Mouse (Mus musculus) neutrophil, adult 5-6 weeks (primary cell): Measurements from ENCODE around the gene Lima1. TPM values are rescaled to one million over a fixed set of nuclear protein-coding genes. Genes with fewer than 3 reads are reported as not detected.

Source experiments
- ATAC-seq: fragments of 151-379, 151-347 bp; 2 replicates; pipeline ENCODE4 v1.8.0; 2017; ENCODE audit warnings: mild to moderate bottlenecking, moderate TSS enrichment; ENCODE audit not compliant: insufficient number of reproducible peaks, poor library complexity, low FRiP score, severe bottlenecking; ENCODE audit errors: extremely low read depth
- total RNA-seq: library from RNA; stranded (forward); fragments of 200-1000 nt; gene quantifications from 2 replicates; pipeline ENCODE4 v1.2.3, GENCODE M21; 2017

Gene Lima1
- total RNA-seq, 1 experiment from 2014 or later = 2.1 TPM

GRCm38 (mm10) chr15:99817343-99818235 lies 57.7 kb downstream of the Lima1 start:
- ATAC-seq = no peak

GRCm38 (mm10) chr15:99815999-99816398 lies 59.3 kb downstream of the Lima1 start:
- ATAC-seq = no peak

GRCm38 (mm10) chr15:99814554-99815260 lies 60.5 kb downstream of the Lima1 start:
- ATAC-seq = 0 out of 2 replicates have a peak, but pooled peaks have one; percentile 34

- no peak for ATAC-seq
Measured at GRCm38 (mm10) chr15:99813639-99814038, 61.6 kb downstream of the Lima1 start.

- no peak for ATAC-seq
Measured at GRCm38 (mm10) chr15:99812097-99812496, 63.2 kb downstream of the Lima1 start.

- ATAC-seq = no peak
Measured at GRCm38 (mm10) chr15:99807776-99808735, 67.2 kb downstream of the Lima1 start.

- no peak for ATAC-seq
Measured at GRCm38 (mm10) chr15:99806171-99806570, 69.1 kb downstream of the Lima1 start.

- no peak for ATAC-seq
Measured at GRCm38 (mm10) chr15:99805673-99806072, 69.6 kb downstream of the Lima1 start.

GRCm38 (mm10) chr15:99803186-99803644 lies 72.0 kb downstream of the Lima1 start:
- ATAC-seq = peak; percentile 63

GRCm38 (mm10) chr15:99801885-99802572 lies 73.2 kb downstream of the Lima1 start:
- ATAC-seq = no peak

GRCm38 (mm10) chr15:99799706-99800105 lies 75.5 kb downstream of the Lima1 start:
- no peak for ATAC-seq

- no peak for ATAC-seq
Measured at GRCm38 (mm10) chr15:99797898-99798297, 77.4 kb downstream of the Lima1 start.

GRCm38 (mm10) chr15:99796735-99797134 lies 78.5 kb downstream of the Lima1 start:
- no peak for ATAC-seq

- no peak for ATAC-seq
Measured at GRCm38 (mm10) chr15:99796066-99796465, 79.2 kb downstream of the Lima1 start.

- no peak for ATAC-seq
Measured at GRCm38 (mm10) chr15:99792221-99792815, 82.9 kb downstream of the Lima1 start.

- ATAC-seq = no peak
Measured at GRCm38 (mm10) chr15:99791003-99791402, 84.3 kb downstream of the Lima1 start.

GRCm38 (mm10) chr15:99790464-99790863 lies 84.8 kb downstream of the Lima1 start:
- ATAC-seq = no peak

GRCm38 (mm10) chr15:99787625-99788120 lies 87.6 kb downstream of the Lima1 start:
- no peak for ATAC-seq
